Mouse (Mus musculus) lung, adult 2 months (tissue): Measurements from ENCODE around the gene Mkrn2.

Experiments
- CTCF ChIP-seq: fragments of 200-500 bp; IDR thresholded peaks from 2 replicates; pipeline ENCODE4 v1.5.1; 2011; ENCODE audit warnings: mild to moderate bottlenecking, low read length, control low read depth; ENCODE audit not compliant: insufficient read depth
- POLR2A ChIP-seq: fragments of 200-500 bp; IDR thresholded peaks from 2 replicates; pipeline ENCODE4 v1.6.1; 2011; ENCODE audit warnings: low read depth, mild to moderate bottlenecking, control low read depth, low read length, borderline replicate concordance; ENCODE audit errors: extremely low read depth

DNA sequence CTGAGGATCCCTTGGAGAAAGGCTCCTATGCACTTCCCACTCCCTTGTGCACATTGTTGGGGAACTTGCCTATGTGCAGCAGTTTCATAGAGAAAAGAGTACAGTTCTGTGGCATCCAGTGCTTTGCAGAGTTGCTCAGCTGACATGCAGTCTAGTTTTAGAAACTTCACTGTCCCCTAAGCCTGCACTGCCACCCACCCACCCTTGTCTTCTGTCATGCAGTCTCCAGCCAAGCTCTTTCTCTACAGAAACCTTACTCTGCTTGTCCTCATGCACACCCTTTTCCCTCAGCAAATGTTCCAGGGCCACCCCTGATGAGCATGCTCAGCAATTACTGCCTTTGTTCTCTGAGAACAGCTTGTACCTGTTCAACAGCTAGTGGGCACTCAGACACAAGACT, 12.1 kb downstream of the Mkrn2 start:
- no peak for TF ChIP-seq POLR2A
- no peak for TF ChIP-seq CTCF
